Mouse (Mus musculus) neutrophil, adult 5-6 weeks (primary cell): ENCODE measurements around the gene Hoxc10. TPM values are rescaled to one million over a fixed set of nuclear protein-coding genes. Genes with fewer than 3 reads are reported as not detected.
A peak's percentile ranks its signal among the peaks of the same experiment; 100 is the strongest.

Experiments used
- ATAC-seq: fragments of 151-379, 151-347 bp; 2 replicates; pipeline ENCODE4 v1.8.0; 2017; ENCODE audit warnings: mild to moderate bottlenecking, moderate TSS enrichment; ENCODE audit not compliant: insufficient number of reproducible peaks, poor library complexity, low FRiP score, severe bottlenecking; ENCODE audit errors: extremely low read depth
- total RNA-seq: library from RNA; stranded (forward); fragments of 200-1000 nt; gene quantifications from 2 replicates; pipeline ENCODE4 v1.2.3, GENCODE M21; 2017

Gene Hoxc10
- total RNA-seq, 1 experiment from 2014 or later, result not detected

DNA sequence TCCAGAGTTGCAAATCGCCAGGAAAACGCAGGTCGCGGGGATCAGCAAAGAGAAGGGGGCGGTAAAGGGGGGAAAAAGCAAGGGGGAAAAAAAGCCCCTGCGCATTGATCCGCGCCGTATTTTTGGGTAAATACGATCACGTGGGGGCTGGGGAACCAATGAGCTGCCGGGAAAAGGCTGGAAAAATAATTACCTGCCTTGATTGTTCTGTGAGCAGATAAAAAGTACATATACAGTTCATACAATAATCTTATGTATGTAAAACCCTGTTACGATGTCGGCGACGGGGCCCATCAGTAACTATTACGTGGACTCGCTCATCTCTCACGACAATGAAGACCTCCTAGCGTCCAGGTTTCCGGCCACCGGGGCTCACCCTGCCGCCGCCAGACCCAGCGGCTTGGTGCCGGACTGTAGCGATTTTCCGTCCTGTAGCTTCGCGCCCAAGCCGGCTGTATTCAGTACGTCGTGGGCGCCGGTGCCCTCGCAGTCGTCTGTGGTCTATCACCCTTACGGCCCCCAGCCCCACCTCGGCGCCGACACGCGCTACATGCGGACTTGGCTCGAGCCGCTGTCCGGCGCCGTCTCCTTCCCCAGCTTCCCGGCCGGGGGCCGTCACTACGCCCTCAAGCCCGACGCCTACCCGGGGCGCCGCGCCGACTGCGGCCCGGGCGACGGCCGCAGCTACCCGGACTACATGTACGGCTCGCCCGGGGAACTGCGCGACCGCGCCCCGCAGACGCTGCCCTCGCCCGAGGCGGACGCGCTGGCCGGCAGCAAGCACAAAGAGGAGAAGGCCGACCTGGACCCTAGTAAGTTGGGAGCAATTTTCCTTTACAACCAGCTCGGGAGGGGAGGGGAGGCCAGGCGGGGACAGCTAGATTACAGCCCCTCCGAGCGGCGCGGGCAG lies 15.0 kb downstream of the Hoxc10 start:
- no peak for ATAC-seq

DNA sequence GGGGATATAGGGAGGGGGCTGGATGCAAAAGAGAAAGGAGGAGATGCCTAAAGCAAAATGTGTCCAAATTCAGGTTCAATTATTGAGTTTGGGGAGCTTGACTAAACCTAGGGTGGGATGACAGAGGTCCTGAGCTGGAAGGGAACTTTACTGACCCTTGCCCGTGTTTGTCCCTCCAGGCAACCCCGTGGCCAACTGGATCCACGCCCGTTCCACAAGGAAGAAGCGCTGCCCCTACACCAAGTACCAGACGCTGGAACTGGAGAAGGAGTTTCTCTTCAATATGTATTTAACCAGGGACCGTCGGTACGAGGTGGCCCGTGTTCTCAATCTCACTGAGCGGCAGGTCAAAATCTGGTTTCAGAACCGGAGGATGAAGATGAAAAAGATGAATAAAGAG lies 17.1 kb downstream of the Hoxc10 start:
- no peak for ATAC-seq

DNA sequence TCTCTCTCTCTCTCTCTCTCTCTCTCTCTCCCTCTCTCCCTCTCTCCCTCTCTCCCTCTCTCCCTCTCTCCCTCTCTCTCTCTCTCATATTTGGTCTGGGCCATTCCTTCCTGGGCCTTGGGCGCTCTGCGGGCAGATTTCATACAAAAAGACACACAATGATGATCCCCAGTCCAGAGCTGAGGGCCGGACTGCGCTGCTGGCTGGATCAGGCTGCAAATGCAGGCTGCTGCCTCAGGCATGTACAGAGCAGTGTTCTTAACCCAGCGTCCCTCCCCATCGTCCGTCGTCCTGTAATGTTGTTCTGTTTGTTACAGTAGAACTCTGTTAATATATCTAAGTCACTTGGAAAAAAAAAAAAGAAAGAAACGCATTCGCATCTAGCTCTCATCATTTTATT lies 17.9 kb downstream of the Hoxc10 start:
- ATAC-seq, result no peak

DNA sequence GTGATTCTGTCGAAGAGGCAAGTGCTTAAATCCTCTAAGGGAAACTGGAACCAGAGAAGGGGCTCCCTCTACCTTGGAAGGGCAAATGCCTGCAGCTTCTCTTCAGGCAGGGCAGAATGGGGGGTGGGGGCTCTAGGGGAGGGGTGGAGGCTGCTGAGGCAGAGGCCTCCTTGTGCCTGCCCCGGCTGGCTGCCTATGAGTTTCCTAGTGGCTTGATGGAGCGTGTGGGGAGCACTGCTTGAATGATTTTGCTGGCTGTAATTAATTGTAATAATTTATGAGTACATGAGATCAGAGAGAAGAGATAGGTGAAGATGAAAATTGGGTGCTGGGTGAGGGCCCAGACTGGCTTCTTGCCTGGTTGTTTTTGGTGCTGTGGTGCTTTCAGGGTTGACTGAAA lies 18.3 kb downstream of the Hoxc10 start:
- ATAC-seq, result no peak

DNA sequence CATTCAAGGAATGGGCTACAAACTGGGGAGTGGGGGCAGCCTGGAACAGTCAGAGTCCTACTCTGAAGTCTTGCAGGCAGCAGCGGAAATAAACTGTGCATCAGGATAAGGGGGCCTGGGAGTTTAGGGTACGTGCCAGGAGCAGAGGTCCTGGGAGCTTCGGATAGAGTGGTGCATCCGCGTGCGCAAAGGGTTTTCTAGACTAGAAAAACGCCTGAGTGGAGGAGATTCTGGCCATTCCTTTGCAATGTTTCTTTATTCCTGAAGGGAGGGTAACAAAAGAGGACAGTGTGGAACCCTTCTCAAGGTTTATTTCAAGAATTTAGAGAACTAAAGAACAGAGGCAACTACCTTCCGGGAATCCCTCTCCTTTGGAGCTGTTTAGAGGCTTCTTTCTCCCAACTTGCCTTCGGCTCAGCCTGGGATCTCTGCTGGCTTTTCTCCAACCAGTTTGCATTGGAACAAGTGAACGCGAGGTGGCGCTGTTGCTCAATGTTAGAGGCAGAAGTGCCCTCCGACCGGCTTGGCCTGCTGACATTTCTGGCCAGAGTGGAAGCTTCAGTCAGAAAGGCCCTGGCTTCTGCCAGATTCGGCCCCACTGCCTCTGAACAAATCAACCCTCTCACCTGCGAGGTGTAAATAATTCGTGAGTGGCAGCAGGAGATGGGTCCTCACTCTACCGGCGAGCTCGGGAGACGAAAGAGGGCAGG lies 20.7 kb downstream of the Hoxc10 start:
- ATAC-seq, result peak; percentile 55; the same call in 1 of the 2 replicates

DNA sequence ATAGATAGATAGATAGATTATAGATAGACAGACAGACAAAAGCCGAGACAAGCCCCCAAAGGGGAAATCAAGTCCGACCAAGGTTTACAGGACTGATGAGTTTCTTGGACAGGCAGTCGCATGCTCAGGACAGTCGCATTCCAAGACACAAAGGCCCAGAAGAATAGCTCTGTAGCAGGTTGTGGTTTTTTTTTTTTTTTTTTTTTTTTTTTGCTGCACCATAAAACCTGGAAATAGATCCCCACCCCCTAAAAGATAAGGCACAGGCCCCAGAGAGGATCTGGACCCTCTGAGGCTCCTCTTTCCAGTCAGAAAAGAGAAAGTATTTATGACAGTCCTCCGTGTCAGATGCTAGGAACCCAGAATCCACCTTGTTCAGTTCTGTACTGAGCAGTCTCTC lies 21.5 kb downstream of the Hoxc10 start:
- ATAC-seq, result no peak

DNA sequence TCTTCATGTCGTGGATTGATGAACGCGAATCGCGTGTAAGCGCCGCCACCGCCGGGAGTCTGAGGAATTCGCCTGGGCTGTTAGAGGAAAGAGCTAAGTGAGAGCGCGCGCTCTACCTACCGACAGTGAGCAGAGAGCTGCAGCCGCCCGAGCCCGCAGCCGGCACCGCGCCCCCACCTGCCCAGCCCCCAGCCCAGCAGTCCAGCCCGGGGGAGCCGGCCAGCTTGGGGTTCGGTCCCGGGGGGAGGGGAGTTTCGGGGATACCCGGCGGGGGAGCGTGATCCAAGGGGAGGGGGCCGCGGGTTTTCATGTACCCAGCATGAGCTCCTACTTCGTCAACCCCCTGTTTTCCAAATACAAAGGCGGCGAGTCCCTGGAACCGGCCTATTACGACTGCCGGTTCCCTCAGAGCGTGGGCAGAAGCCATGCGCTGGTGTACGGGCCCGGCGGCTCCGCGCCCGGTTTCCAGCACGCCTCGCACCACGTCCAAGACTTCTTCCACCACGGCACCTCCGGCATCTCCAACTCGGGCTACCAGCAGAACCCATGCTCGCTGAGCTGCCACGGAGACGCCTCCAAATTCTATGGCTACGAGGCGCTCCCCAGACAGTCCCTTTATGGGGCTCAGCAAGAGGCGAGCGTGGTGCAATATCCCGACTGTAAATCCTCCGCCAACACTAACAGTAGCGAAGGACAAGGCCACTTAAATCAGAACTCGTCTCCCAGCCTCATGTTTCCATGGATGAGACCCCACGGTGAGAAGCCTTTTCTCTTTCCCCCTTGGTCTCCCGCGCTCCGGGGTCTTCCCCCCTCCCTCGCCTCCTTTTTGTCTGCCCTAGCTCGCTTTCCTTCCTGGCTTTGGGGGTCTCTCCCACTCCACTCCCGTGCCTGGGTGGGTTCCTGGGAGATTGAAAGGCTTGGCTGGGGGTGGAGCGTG lies 24.1 kb downstream of the Hoxc10 start, which contains the start of gene Hoxc8:
Gene Hoxc8, plus strand, starts transcription at position 147 of the 937 bp plus-strand sequence.
- no peak for ATAC-seq

DNA sequence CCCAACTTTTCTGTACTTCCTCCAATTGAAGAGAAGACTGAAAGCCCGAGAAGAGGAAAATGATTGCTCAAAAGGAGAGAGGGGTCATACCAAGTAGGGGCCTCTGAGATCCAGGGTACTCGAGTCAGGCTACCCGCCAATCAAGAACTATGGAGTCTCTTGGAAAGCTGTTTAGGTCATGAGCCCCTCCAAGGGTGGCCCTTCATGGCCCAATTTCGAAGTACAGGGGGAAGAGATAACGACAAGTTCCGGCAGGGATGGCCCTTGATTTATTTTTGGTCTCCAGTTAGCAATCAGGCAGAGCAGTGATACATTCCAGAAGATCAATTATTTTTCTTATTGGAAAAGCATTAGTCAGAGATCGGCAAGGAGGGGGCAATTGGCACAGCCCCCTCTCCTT lies 25.2 kb downstream of the Hoxc10 start:
- ATAC-seq, result no peak

GRCm38 (mm10) chr15:102992206-102992605 lies 25.6 kb downstream of the Hoxc10 start:
- ATAC-seq, result no peak

DNA sequence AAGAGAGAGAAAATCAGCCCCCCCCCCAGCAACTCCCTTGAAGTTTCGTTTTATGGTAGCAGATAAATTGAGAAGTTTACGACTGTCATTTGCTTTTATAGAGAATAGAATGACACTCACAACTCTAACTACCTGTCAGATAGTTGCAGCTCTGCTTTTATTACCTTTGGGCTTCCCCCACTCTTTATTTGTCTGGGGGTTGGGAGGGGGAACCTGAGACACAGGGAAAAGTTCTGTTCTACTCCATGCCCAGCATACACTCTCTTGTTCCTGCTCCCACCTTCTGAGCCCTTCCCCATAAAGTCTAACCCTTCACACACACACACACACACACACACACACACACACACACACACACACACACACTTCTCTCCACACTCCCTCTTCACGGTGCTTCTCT lies 26.3 kb downstream of the Hoxc10 start:
- ATAC-seq, result no peak

GRCm38 (mm10) chr15:102996548-102996947 lies 30.0 kb downstream of the Hoxc10 start:
- ATAC-seq, result no peak

DNA sequence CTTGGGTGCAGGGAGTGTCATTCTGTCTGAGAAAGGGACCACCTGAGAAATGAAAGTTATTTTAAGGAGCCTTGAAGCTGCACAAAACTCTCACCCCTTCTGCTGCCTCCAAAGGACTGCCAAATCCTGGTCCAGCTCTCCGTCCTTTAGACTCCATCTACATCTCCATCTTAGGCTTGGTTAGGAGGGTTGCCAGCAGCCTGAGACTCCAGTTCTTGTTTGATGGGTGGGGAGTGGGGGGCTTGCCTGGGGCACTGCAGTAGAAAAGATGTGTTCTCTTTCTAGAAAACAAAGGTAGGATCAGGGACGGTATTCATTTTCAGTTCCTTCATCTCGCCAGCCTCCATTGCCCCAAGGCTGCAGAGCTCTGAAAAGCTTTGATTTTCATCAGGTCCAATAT lies 30.8 kb downstream of the Hoxc10 start:
- ATAC-seq, result no peak

DNA sequence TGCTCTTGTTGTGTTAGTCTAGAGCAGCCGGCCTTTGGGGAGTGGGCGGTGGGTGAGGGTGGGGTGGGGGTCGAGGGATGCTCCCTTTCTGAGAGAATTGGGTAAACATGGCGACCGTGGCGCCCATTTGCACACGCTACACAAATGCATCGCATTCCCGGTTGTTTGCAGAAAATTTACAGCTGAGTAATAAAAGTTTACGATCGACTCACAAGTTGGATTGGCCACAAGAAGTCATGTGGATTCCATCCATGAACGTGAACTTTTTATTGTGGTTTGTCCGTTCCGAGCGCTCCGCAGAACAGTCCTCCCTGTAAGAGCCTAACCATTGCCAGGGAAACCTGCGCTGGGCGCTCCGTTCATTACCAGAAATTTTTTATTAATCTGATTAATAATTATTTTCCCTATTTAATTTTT lies 31.4 kb downstream of the Hoxc10 start, which contains the start of gene Hoxc6:
Gene Hoxc6, plus strand, starts transcription at position 319 of the 417 bp plus-strand sequence.
- ATAC-seq, result no peak

GRCm38 (mm10) chr15:102998608-102999182 lies 32.1 kb downstream of the Hoxc10 start:
- ATAC-seq, result no peak

DNA sequence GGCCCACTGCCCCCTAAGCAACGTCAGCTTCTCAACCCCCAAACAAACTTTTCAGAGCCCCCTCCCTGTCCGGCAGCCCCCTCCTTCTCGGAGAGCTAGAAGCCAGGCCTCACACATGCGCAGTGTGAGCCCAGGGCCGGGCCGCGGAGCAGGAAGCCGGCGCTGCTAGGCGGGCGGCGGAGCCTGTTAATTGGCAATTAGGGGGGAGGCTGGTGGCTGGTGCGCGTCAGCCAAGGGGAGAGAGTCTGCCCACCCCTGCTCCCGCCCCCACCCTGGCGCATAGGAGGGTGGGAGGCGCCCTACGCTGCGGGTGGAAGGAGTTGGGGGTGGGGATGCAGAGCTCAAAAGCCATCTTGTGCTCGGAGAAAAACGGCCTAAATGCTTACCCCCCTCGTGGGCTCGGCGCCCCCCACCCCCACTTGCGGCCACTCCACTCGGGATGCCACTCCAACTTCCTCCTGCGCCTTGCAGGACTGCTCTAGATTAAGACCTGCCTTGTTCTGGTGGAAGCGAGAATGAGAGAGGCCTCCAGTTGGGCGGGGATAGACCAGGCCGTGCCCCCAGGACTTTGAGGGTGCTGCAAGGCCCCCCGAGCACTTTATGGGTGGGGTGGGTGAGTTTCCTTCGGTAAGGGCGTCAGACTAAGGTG lies 32.7 kb downstream of the Hoxc10 start:
- no peak for ATAC-seq

DNA sequence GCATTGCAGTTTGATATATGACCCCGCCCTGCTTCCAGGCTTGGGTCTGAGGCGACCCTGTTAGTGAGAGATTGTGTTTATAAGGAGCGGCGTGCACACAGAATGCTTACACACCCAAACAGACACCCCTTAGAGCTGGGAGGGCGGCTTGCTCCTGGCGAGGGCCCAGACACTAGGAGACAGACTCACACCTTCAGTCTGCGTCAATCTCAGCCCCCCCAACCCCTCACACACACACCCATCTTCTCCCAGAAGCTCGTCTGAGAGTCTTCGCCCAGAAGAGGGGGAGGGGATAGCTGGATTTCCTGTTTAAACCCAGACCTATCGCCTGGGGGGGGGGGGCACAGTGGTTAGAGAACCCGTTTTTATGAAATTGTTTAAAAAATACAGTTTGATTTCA lies 33.4 kb downstream of the Hoxc10 start:
- ATAC-seq, result no peak

- ATAC-seq, result no peak
Observed at GRCm38 (mm10) chr15:103000501-103000901, 33.9 kb downstream of the Hoxc10 start.

GRCm38 (mm10) chr15:103001370-103001769 lies 34.8 kb downstream of the Hoxc10 start:
- ATAC-seq, result no peak
